Mouse (Mus musculus) lung, postnatal 0 days (tissue): ENCODE data around the gene Angpt4.

Experiments
- CTCF ChIP-seq: IDR thresholded peaks from 2 replicates; pipeline ENCODE4 v1.5.1; 2016; ENCODE audit warnings: antibody characterized with exemption, mild to moderate bottlenecking
- EP300 ChIP-seq: IDR thresholded peaks from 2 replicates; pipeline ENCODE4 v1.6.1; 2016; ENCODE audit warnings: antibody characterized with exemption, mild to moderate bottlenecking, control low read depth

DNA sequence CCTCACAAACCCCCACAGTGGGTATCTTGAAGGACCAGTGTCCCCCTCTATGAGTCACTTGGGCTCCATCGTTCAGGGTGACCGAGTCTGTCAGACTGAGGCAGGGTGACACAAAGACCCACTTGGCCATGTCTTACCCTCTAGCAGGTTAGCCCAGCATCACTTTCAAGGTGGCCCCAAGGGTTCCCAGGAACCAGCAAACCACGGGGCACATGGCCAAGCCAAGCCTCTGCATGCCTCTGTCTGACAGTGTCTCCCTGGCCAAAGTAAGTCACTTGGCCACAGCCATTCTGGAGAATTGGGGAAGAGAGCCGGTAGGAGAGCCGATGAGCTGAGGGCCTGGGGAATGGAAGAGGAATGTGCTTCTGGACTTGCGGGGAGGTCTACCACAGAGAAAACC, 7.7 kb upstream of the Angpt4 start:
- TF ChIP-seq EP300: no peak
- no peak for TF ChIP-seq CTCF
